Mouse (Mus musculus): ENCODE measurements around the gene Gm11084. TPM values are rescaled to one million over a fixed set of nuclear protein-coding genes. Genes with fewer than 3 reads are reported as not detected.
"Not testable (repeated sequence)": the region's sequence is repeated elsewhere in the genome, so short reads cannot be mapped to it uniquely, and the experiment has no call there.

Gm11084 gene
- total RNA-seq, 2 experiments from 2014 or later = not detected

DNA sequence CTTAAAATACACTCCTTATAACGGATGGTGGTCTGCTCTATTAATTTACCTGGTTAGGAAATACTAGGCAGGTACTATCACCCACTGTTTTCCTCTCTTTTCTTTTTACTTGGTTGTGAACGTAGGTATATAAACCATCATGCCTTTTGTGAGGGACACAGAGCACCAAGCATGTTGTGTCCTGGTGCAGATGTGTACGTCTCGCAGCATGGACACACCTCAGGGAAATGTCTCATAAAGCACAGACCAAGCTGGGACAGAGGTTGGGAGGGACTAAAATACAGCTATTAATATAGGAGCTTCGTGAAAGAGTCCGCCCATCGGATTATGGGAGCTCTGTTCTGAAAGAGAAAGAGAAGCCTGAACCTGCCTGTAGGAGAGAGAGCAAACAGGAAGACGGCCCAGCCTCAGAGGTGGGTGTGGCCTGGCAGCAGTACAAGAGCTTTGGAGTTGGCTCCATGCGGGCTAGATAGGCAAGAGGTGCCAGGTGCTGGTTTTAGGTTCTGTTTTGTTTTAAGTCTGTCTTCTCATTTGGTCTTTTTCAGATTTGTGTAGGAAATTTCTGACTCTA lies 10.4 kb upstream of the Gm11084 start:
- no peak for DNase-seq (ENCODE audit: low spot score in 2 of 2)
- intact Hi-C loops (cut with DNase I) = no loop called here

- intact Hi-C loops (cut with DNase I) = no loop called here
- peak; percentile 57 to 89 for DNase-seq (ENCODE audit: low spot score in 2 of 2)
Observed at GRCm38 (mm10) chr2:72995346-72996097, 9.0 kb upstream of the Gm11084 start.

GRCm38 (mm10) chr2:72994165-72994564 lies 7.6 kb upstream of the Gm11084 start:
- intact Hi-C loops (cut with DNase I) = no loop called here
- no peak for DNase-seq (ENCODE audit: low spot score in 2 of 2)

- no peak for DNase-seq (ENCODE audit: low spot score in 2 of 2)
- intact Hi-C loops (cut with DNase I) = no loop called here
Observed at GRCm38 (mm10) chr2:72992497-72992896, 6.0 kb upstream of the Gm11084 start.

DNA sequence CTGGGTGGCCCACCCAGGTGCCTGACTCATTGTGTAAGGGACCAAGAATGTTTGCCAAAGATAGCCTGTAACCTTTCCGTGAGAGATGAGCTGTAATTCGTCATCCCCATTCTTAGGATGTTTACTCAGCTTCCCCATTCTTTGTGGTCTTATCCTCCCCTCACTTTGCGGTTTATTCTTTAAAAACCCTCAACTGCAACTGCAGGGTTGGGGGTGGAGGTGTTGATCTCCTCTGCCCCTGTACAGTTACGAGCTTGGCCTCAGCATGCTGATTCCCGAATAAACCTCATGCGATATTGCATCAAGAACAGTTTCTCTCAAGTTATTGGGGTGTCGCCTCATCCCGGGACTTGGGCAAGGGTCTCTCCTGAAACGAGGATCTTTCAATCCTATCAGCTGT lies 2.4 kb upstream of the Gm11084 start:
- DNase-seq (ENCODE audit: low spot score in 2 of 2); intact Hi-C loops (cut with DNase I): not testable (repeated sequence)

DNA sequence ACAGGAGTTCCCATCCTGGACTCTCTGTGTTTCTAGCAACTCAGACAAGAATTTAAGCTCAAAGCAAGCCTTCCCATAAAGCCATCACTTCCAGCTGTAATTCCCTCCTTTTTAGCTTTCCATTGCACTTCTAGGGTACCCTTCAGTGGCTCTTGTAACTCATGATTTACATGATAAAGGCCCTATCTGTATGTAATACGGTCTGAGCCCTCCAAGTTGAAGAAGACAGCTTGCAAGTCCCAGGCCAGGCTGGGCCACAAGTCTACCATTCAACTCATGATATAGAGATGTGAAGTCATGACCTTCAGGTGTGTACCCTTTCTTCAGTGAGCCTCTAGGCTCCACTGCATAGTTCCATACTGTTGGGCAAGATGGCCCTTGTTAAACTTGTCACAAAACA lies 1.0 kb downstream of the Gm11084 start:
- intact Hi-C loops (cut with DNase I) = no loop called here
- DNase-seq (ENCODE audit: low spot score in 2 of 2) = no peak

- no peak for DNase-seq (ENCODE audit: low spot score in 2 of 2)
- intact Hi-C loops (cut with DNase I) = loop anchor here (5.0 kb wide), 1 partner anchor 77 kb away; no protein-coding TSS in a partner anchor
Observed at GRCm38 (mm10) chr2:72984806-72985205, 1.7 kb downstream of the Gm11084 start.

DNA sequence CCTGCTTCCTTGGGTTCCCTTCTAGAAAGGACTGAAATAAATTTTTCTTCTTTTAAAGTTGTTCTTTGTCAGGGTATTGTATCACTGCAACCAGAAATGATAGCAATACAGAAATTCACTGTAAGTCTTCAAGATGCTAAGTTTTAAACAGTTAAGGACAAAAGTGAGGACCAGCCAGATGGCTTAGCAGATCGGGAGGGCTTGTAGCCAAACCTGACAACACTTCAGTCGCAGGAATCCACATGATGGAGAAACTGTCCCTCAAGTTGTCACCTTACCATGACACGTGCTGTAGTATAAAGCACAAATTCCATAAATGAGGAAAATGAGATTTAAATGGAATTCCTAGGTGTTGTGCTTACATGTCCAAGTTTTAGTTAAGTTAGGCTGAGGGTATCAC lies 3.3 kb downstream of the Gm11084 start:
- intact Hi-C loops (cut with DNase I) = loop anchor here (5.0 kb wide), 1 partner anchor 79 kb away; no protein-coding TSS in a partner anchor

GRCm38 (mm10) chr2:72982110-72982785 lies 4.3 kb downstream of the Gm11084 start:
- DNase-seq (ENCODE audit: low spot score in 2 of 2) = no peak
- intact Hi-C loops (cut with DNase I) = loop anchor here (5.0 kb wide), 1 partner anchor 80 kb away; no protein-coding TSS in a partner anchor

More for the DNA sequence above, 3.3 kb downstream of the Gm11084 start:
- DNase-seq (ENCODE audit: low spot score in 2 of 2) = no peak

GRCm38 (mm10) chr2:72981441-72982109 lies 4.9 kb downstream of the Gm11084 start:
- intact Hi-C loops (cut with DNase I) = loop anchor here (5.0 kb wide), 1 partner anchor 81 kb away; no protein-coding TSS in a partner anchor
- DNase-seq (ENCODE audit: low spot score in 2 of 2) = no peak

DNA sequence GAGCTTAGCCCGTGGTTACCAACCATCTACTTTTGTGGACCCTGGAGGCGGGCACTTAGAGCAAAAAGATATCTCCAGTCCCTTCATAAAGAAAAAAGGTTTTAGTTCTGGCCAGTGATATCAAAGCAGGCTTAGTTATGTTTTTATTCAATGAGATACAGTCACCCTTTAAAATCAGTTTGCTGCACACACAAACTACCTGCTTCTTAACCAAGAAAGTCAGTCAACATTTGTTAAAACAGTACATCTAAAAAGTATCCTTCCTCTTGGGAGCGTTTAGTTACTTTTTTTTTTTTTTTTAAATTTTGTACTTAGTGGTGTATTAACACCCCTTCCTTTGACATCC lies 5.5 kb downstream of the Gm11084 start:
- DNase-seq (ENCODE audit: low spot score in 2 of 2) = no peak
- intact Hi-C loops (cut with DNase I) = loop anchor here (5.0 kb wide), 1 partner anchor 81 kb away; no protein-coding TSS in a partner anchor

GRCm38 (mm10) chr2:72980337-72981074 lies 6.0 kb downstream of the Gm11084 start, which contains the start of gene Sp3:
Gene Sp3, minus strand, starts transcription at chr2:72980446.
- intact Hi-C loops (cut with DNase I) = loop anchor here (1.0 to 5.0 kb wide), 2 partner anchors 82 to 234 kb away; no protein-coding TSS in a partner anchor
- peak; percentile 96 to 99 for DNase-seq (ENCODE audit: low spot score in 2 of 2)

DNA sequence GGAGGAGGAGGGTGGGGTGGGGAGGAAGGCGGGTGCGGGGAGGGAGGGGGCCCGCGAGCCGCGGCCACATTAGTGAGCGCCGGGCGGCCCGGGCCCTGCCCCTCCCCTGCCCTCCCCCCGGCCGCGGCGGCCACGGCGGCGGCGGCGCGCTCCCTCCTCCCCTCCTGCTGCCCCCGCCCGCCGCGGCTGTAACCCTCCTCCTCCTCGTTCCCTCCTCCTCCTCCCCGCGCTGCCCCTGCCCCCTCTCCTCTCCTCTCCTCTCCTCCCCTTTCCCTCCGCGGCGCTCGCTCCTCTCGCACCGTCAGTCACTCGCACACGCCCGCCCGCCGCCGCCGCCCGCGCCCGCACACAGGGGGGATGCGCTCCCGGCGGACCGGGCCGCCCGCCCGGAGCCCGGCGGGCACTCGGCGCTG lies 6.9 kb downstream of the Gm11084 start:
- DNase-seq (ENCODE audit: low spot score in 2 of 2) = peak; percentile 73 to 76
- intact Hi-C loops (cut with DNase I) = loop anchor here (1.0 to 5.0 kb wide), 4 partner anchors 83 to 463 kb away; no protein-coding TSS in a partner anchor

GRCm38 (mm10) chr2:72978901-72979658 lies 7.4 kb downstream of the Gm11084 start:
- peak; percentile 83 to 85 for DNase-seq (ENCODE audit: low spot score in 2 of 2)
- intact Hi-C loops (cut with DNase I) = loop anchor here (2.0 to 5.0 kb wide), 2 partner anchors 298 to 462 kb away; no protein-coding TSS in a partner anchor

DNA sequence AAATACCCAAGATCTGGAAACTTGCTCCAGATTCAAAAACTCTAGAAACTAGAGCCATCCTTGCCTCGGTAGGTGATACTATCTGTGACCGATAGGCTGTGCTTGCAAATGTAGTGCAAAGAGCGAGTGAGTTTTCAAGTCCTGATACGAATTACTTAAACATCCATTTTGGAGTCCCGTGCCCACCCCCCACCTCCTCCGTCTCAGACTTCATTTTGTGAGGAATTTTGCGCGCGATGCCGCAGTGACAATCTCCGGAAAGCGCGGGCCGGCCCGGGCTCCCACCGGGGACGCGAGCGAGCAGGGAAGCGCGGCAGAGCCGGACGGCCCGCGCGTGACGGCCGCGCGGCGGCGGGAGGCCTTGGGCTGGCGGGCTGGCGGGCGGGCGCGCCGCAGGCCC lies 8.0 kb downstream of the Gm11084 start:
- intact Hi-C loops (cut with DNase I) = loop anchor here (2.0 to 5.0 kb wide), 2 partner anchors 299 to 462 kb away; no protein-coding TSS in a partner anchor
- DNase-seq (ENCODE audit: low spot score in 2 of 2) = peak in 1 of 2 experiments; percentile 47

DNA sequence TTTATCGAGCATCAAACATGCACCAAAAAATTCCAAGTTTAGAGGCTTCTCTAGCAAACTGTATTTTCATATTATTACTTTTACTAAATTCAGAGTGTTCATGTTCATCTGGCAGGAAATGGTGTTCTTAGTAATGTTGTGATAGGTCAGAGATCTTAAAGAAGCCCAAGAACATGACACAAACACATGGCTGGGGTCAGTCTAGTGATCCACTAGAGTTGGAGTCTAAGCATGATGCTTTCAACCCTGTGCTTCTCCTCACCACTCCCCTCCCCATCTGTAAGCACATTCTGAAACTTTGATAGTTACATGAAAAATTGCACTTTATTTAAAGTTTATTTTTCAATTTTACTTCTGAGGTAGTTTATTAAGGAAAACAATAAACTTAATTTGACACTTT lies 9.2 kb downstream of the Gm11084 start:
- DNase-seq (ENCODE audit: low spot score in 2 of 2) = no peak
- intact Hi-C loops (cut with DNase I) = loop anchor here (5.0 kb wide), 1 partner anchor 300 kb away; no protein-coding TSS in a partner anchor

- DNase-seq (ENCODE audit: low spot score in 2 of 2) = no peak
- intact Hi-C loops (cut with DNase I) = loop anchor here (5.0 kb wide), 1 partner anchor 301 kb away; no protein-coding TSS in a partner anchor
Observed at GRCm38 (mm10) chr2:72976036-72976435, 10.5 kb downstream of the Gm11084 start.

DNA sequence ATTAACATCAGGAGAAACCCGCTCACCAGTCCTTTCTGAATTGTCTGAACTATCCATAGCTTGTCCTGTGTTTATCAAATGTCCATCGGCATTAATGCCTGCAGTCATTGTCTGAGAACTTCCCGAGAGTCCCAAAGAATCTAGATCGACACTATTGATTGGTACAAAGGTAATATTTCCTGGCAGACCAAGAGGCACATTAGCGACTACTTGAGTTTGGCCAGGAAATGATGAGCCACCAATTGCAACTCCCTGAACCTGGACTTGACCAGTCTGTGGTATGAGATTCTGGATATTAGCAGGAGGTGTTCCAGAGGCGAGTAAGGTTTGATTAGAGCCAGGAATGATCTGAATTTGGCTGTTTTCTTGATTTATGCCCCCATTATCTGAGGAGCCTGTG lies 15.7 kb downstream of the Gm11084 start:
- no peak for DNase-seq (ENCODE audit: low spot score in 2 of 2)
- intact Hi-C loops (cut with DNase I) = no loop called here
